Comparison of ENCODE assay signal across 8 mouse cellular contexts in the genomic region with DNA sequence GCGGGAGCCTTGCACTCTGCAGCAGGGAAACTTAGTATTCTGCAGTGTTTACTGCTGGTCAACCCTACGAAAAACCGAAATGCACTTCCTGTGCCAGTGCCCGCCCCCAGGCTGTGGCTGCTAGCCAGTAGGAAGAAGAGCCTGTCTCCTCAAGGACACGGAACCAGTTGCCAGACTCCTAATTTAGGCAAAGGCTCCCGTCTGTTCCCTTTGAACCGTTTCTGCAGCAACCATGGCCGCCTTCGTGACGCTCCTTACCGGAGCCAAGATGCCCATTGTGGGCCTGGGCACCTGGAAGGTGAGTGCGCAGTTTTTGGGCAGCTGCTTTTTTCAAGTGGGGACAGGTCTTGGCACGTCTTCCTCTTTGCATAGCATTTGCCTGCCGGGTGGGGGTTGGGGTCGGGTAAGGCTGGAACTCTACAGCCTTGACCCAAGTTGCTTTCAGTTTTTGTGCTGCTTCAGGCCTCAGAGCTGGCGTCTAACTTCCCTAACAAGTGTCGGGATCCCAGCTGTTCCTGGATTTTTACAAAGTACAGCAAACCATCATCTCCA. TPM values are rescaled to one million over a fixed set of nuclear protein-coding genes. Genes with fewer than 3 reads are reported as not detected.
A peak's percentile ranks its signal among the peaks of the same experiment; 100 is the strongest.
DNase-seq lines count a peak whose midpoint lies in the region; ATAC-seq and TF ChIP-seq lines count a peak whose summit lies in the region.

A gene (plus strand): TSS at position 109 of the 552 bp plus-strand sequence.

- no peak for TF ChIP-seq CTCF in spleen, adult 2 months (IDR thresholded peaks at IDR 0.05; ENCODE audit: extremely low read depth, insufficient read depth, insufficient read length, insufficient replicate concordance)

- peak within 1 kb of the TSS; percentile 12 for H3K27ac ChIP-seq in embryonic facial prominence, embryonic 14.5 days (replicated peaks; ENCODE audit: low read depth, low read length)
- peak within 1 kb of the TSS; percentile 59 for H3K27ac ChIP-seq in limb, embryonic 12.5 days
- no peak within 1 kb of the TSS for H3K27ac ChIP-seq in midbrain, embryonic 14.5 days (replicated peaks; ENCODE audit: low read depth, low read length)
- H3K27ac ChIP-seq in spleen, adult 2 months (ENCODE audit: insufficient read depth, low read length) = peak within 1 kb of the TSS; percentile 82

- H3K4me3 ChIP-seq in embryonic facial prominence, embryonic 14.5 days (ENCODE audit: low read depth, low read length) = peak within 1 kb of the TSS; percentile 47
- peak within 1 kb of the TSS; percentile 51 for H3K4me3 ChIP-seq in limb, embryonic 12.5 days (replicated peaks)
- H3K4me3 ChIP-seq in midbrain, embryonic 14.5 days (replicated peaks; ENCODE audit: low read depth, low read length) = peak within 1 kb of the TSS; percentile 36
- H3K4me3 ChIP-seq in spleen, adult 2 months (ENCODE audit: extremely low read depth, insufficient read depth, insufficient read length) = peak within 1 kb of the TSS; percentile 91

- H3K36me3 ChIP-seq in embryonic facial prominence, embryonic 14.5 days (ENCODE audit: control insufficient read depth, insufficient read depth, low read length) = no peaks in the 10 kb centered on the region
- H3K36me3 ChIP-seq in limb, embryonic 12.5 days = peaks cover 6% of the 10 kb centered on the region; the same call in 1 of the 2 replicates
- H3K36me3 ChIP-seq in midbrain, embryonic 14.5 days (ENCODE audit: control insufficient read depth, insufficient read depth, low read length) = no peaks in the 10 kb centered on the region
- H3K36me3 ChIP-seq in spleen, adult 2 months (ENCODE audit: control insufficient read depth, insufficient read depth, low read length) = peaks cover 9% of the 10 kb centered on the region

- DNase-seq in A20 (ENCODE audit: low read depth, low spot score) = peak; percentile 93
- DNase-seq in adrenal gland, postnatal 4 days (ENCODE audit: low spot score in 2 of 2) = peak; percentile 36 to 67
- DNase-seq in embryonic facial prominence, embryonic 14.5 days (ENCODE audit: low spot score) = peak; percentile 81
- peak; percentile 81 for DNase-seq in heart, adult 8-10 months (ENCODE audit: low spot score)
- DNase-seq in kidney, adult 8-10 months = peak; percentile 87 to 90
- DNase-seq in midbrain, embryonic 14.5 days = peak; percentile 72
- peak; percentile 22 to 68 for DNase-seq in spleen, adult 2 months (ENCODE audit: low read depth in 1 of 2, low spot score in 2 of 2)

- H3K9ac ChIP-seq in embryonic facial prominence, embryonic 14.5 days (ENCODE audit: low read depth, low read length) = peak within 1 kb of the TSS; percentile 61
- peak within 1 kb of the TSS; percentile 51; the same call in 1 of the 2 replicates for H3K9ac ChIP-seq in limb, embryonic 12.5 days (replicated peaks)
- peak within 1 kb of the TSS; percentile 23; the same call in 1 of the 2 replicates for H3K9ac ChIP-seq in midbrain, embryonic 14.5 days (replicated peaks; ENCODE audit: low read length)

- 2% methylated on average over 17 of the region's 17 CpGs for WGBS in embryonic facial prominence, embryonic 14.5 days
- under 1% methylated on average over 17 of the region's 17 CpGs for WGBS in limb, embryonic 12.5 days
- WGBS in midbrain, embryonic 14.5 days = 2% methylated on average over 17 of the region's 17 CpGs
- WGBS in spleen, adult 2 months = under 1% methylated on average over 17 of the region's 17 CpGs

- H3K27me3 ChIP-seq in embryonic facial prominence, embryonic 14.5 days (replicated peaks; ENCODE audit: control insufficient read depth, insufficient read depth, low read length) = no peaks in the 10 kb centered on the region
- H3K27me3 ChIP-seq in limb, embryonic 12.5 days = no peaks in the 10 kb centered on the region
- no peaks in the 10 kb centered on the region; the same call in 1 of the 2 replicates for H3K27me3 ChIP-seq in midbrain, embryonic 14.5 days (ENCODE audit: control insufficient read depth, insufficient read depth, low read length)
- H3K27me3 ChIP-seq in spleen, adult 2 months (ENCODE audit: control insufficient read depth, insufficient read depth, low read length) = no peaks in the 10 kb centered on the region

- no peaks in the 10 kb centered on the region for H3K9me3 ChIP-seq in embryonic facial prominence, embryonic 14.5 days (ENCODE audit: control insufficient read depth, low read length)
- no peaks in the 10 kb centered on the region for H3K9me3 ChIP-seq in limb, embryonic 12.5 days
- no peaks in the 10 kb centered on the region for H3K9me3 ChIP-seq in midbrain, embryonic 14.5 days (ENCODE audit: control insufficient read depth, low read length)

- ATAC-seq in embryonic facial prominence, embryonic 14.5 days (ENCODE audit: low read depth) = peak; percentile 72
- no peak for ATAC-seq in limb, embryonic 12.5 days (ENCODE audit: insufficient number of reproducible peaks, insufficient read depth, low FRiP score, low TSS enrichment, low read depth)
- no peak; the same call in 1 of the 2 replicates for ATAC-seq in midbrain, embryonic 14.5 days (ENCODE audit: low FRiP score, low TSS enrichment)

- H3K4me1 ChIP-seq in embryonic facial prominence, embryonic 14.5 days (ENCODE audit: control insufficient read depth, insufficient read depth, low read length) = no peaks in the 10 kb centered on the region
- peaks cover 9% of the 10 kb centered on the region; the same call in 1 of the 2 replicates for H3K4me1 ChIP-seq in limb, embryonic 12.5 days (replicated peaks)
- 0 out of 2 replicates have a peak, but pooled peaks cover 12% of the 10 kb centered on the region for H3K4me1 ChIP-seq in midbrain, embryonic 14.5 days (ENCODE audit: control insufficient read depth, insufficient read depth, low read length)
- H3K4me1 ChIP-seq in spleen, adult 2 months (ENCODE audit: control insufficient read depth, insufficient read depth, insufficient read length) = no peaks in the 10 kb centered on the region; the same call in 1 of the 2 replicates

- no peak; the same call in 1 of the 2 replicates for TF ChIP-seq POLR2A in spleen, adult 2 months (IDR thresholded peaks at IDR 0.05; ENCODE audit: low read depth, low read length)

- H3K4me2 ChIP-seq in embryonic facial prominence, embryonic 14.5 days (ENCODE audit: low read depth, low read length) = peak within 1 kb of the TSS; percentile 79
- peak within 1 kb of the TSS; percentile 74 for H3K4me2 ChIP-seq in limb, embryonic 12.5 days
- H3K4me2 ChIP-seq in midbrain, embryonic 14.5 days (ENCODE audit: low read length) = peak within 1 kb of the TSS; percentile 64

RNA-seq across cellular contexts. Expression of the gene that starts here (rescaled TPM):
- total RNA-seq in adrenal gland, postnatal 4 days (2021) = 10 to 100 TPM; 80.9 to 92.1 TPM
- polyA plus RNA-seq in embryonic facial prominence, embryonic 14.5 days (2014; fragmentation: Nextera tagmentation; extraction: Ambion mirVana) = 15.9 and 16.2 TPM in 2 replicates
- total RNA-seq in heart, adult 8-10 months (2022) = 10 to 100 TPM; 69.6 to 81.5 (median 73.7) TPM
- polyA plus RNA-seq in limb, embryonic 12.5 days (2016; fragmentation: Nextera tagmentation; extraction: Ambion mirVana) = 16.1 and 17.4 TPM in 2 replicates
- polyA plus RNA-seq in midbrain, embryonic 14.5 days (2014; fragmentation: Nextera tagmentation; extraction: Ambion mirVana) = 7.7 and 9.1 TPM in 2 replicates
- 14.7 and 16.0 TPM in 2 replicates for polyA plus RNA-seq in spleen, adult 2 months (2012; rRNA removed)

Comparison
In these comparisons a context has a peak if more than half of its experiments do, and no peak if none do; other contexts are left out.
1. H3K4me3 ChIP-seq: peak in every context shown above with its lines; median percentile 91 in spleen, adult 2 months; 51 in limb, embryonic 12.5 days; 47 in embryonic facial prominence, embryonic 14.5 days; 36 in midbrain, embryonic 14.5 days.